Mouse (Mus musculus) embryonic fibroblast, embryonic 13.5 days (primary cell): ENCODE measurements at regions not wholly inside any gene's neighbourhood (a gene's known extent, or its start where the extent isn't known, plus 50 kb on each side); places are given as distances from the start of the nearest gene placed in this dataset.

Experiments
- CTCF ChIP-seq: IDR thresholded peaks from 2 replicates; pipeline ENCODE4 v1.5.1; 2011; ENCODE audit warnings: mild to moderate bottlenecking, control low read depth, low read length, moderate library complexity, borderline replicate concordance; ENCODE audit not compliant: insufficient read depth
- POLR2A ChIP-seq: IDR thresholded peaks from 2 replicates; pipeline ENCODE4 v1.6.1; 2011; ENCODE audit warnings: low read depth, mild to moderate bottlenecking, control low read depth, low read length, moderate library complexity

DNA sequence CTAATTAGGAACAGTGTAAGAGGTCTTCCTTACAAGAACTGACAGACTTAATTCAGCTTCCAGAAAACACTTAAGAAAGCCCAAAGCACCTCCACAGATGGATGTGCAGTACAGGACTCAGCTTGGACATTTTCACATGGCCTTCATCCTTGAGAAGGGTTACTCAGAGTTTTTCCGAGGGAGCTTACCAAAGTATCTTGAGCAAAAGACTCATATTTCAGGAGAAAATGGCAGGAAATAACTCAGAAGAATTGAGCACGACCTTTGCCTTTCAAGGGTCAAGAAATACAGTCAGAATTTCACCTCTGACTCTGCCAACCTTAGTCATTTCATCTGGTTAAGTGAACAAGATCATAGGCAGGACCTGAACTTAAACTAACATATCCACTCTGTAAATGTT lies 192.1 kb upstream of the 1700008P02Rik start:
- TF ChIP-seq POLR2A (no peak), CTCF (no peak)
